Mouse (Mus musculus): ENCODE data around the gene Ms4a13. TPM values are rescaled to one million over a fixed set of nuclear protein-coding genes. Genes with fewer than 3 reads are reported as not detected.
A peak's percentile ranks its signal among the peaks of the same experiment; 100 is the strongest.
"Not testable (repeated sequence)": the region's sequence is repeated elsewhere in the genome, so short reads cannot be mapped to it uniquely, and the experiment has no call there.

Gene Ms4a13
- polyA plus RNA-seq, 1 experiment from 2014 or later = not detected

GRCm38 (mm10) chr19:11232348-11232747 is 35.8 kb upstream of the Ms4a13 start, which contains the start of gene Ms4a12:
Gene Ms4a12 (minus strand): TSS chr19:11232448.
- Histone ChIP-seq H3K27me3 (replicated peaks; ENCODE audit: control insufficient read depth, insufficient read depth, low read length) (no peaks in the 10 kb centered on the region), H3K4me3 (ENCODE audit: low read depth, low read length) (no peak within 1 kb of the TSS), H3K9ac (ENCODE audit: low read depth, low read length) (0 out of 2 replicates have a peak within 1 kb of the TSS, but pooled peaks have one; percentile 11), H3K9me3 (ENCODE audit: control insufficient read depth) (no peaks in the 10 kb centered on the region), H3K27ac (ENCODE audit: low read depth, low read length) (peak within 1 kb of the TSS; percentile 50), H3K4me2 (replicated peaks; ENCODE audit: low read depth) (peak within 1 kb of the TSS; percentile 46; the same call in 1 of the 2 replicates), H3K4me1 (replicated peaks; ENCODE audit: control insufficient read depth, insufficient read depth, low read length) (no peaks in the 10 kb centered on the region), H3K36me3 (ENCODE audit: control insufficient read depth, insufficient read depth) (no peaks in the 10 kb centered on the region)
- TF ChIP-seq CTCF (IDR thresholded peaks at IDR 0.05; ENCODE audit: low read depth) = no peak
- peak; percentile 56; the same call in 1 of the 2 replicates for ATAC-seq
- WGBS = 41% methylated on average over 5 of the region's 5 CpGs

DNA sequence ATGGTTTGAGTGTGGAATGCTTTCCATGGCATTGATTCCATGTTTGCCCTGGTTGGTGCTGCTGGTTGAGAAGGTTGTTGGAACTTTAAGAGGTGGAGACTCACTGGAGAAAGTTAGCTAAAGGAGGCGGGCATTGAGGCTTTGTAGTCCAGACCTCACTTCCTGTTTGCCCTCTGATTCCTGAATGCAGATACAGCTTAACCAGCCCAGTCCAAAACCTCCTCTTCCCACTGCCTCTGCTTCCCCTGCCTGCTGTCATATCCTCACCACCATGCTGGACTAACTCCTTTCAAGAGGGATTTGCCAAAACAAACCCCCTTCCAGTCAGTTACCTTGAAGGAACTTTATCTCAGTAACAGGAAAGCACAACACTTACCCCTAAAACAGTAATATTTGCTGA is 4.0 kb downstream of the Ms4a13 start:
- Histone ChIP-seq H3K9me3 (ENCODE audit: control insufficient read depth) (no peaks in the 10 kb centered on the region), H3K4me2 (replicated peaks; ENCODE audit: low read depth) (no peak overlapping the region), H3K27me3 (replicated peaks; ENCODE audit: control insufficient read depth, insufficient read depth, low read length) (no peaks in the 10 kb centered on the region), H3K9ac (ENCODE audit: low read depth, low read length) (no peak overlapping the region), H3K4me3 (ENCODE audit: low read depth, low read length) (no peak overlapping the region), H3K27ac (ENCODE audit: low read depth, low read length) (no peak overlapping the region), H3K4me1 (replicated peaks; ENCODE audit: control insufficient read depth, insufficient read depth, low read length) (no peaks in the 10 kb centered on the region), H3K36me3 (ENCODE audit: control insufficient read depth, insufficient read depth) (no peaks in the 10 kb centered on the region)
- no peak for TF ChIP-seq CTCF (IDR thresholded peaks at IDR 0.05; ENCODE audit: low read depth)
- no peak for ATAC-seq
- WGBS = 100% methylated on average over 1 of the region's 1 CpGs

DNA sequence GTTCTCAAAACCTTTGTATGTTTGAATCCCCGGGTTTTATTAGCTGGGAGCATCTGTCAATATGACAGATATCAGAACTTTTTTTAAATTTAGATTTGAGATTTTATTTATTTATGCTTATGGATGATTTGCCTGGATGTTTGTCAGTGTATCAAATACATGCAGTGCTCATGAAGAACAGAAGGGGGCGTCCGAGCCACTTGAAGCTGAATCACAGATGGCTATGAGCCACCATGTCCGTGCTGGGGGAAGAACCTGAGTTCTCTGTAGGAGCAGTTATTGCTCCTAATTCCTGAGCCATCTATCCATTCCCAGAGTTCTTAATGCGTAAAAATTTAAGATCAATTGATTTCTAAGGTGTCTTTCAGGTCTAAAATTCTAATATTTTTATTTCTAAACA is 12.4 kb downstream of the Ms4a13 start:
- Histone ChIP-seq H3K9me3 (ENCODE audit: control insufficient read depth) (no peaks in the 10 kb centered on the region), H3K4me1 (replicated peaks; ENCODE audit: control insufficient read depth, insufficient read depth, low read length) (no peaks in the 10 kb centered on the region), H3K4me2 (replicated peaks; ENCODE audit: low read depth) (no peak overlapping the region), H3K9ac (ENCODE audit: low read depth, low read length) (no peak overlapping the region), H3K4me3 (ENCODE audit: low read depth, low read length) (no peak overlapping the region), H3K27ac (ENCODE audit: low read depth, low read length) (no peak overlapping the region), H3K36me3 (ENCODE audit: control insufficient read depth, insufficient read depth) (no peaks in the 10 kb centered on the region), H3K27me3 (replicated peaks; ENCODE audit: control insufficient read depth, insufficient read depth, low read length) (no peaks in the 10 kb centered on the region)
- TF ChIP-seq CTCF (IDR thresholded peaks at IDR 0.05; ENCODE audit: low read depth) = peak; percentile 77
- 29% methylated on average over 5 of the region's 5 CpGs for WGBS
- no peak for ATAC-seq

- no peak for TF ChIP-seq CTCF (IDR thresholded peaks at IDR 0.05; ENCODE audit: low read depth)
- 80% methylated on average over 2 of the region's 2 CpGs for WGBS
- no peak overlapping the region for H3K4me3 ChIP-seq (ENCODE audit: low read depth, low read length)
- H3K4me1 ChIP-seq (replicated peaks; ENCODE audit: control insufficient read depth, insufficient read depth, low read length) = no peaks in the 10 kb centered on the region
- no peak overlapping the region for H3K4me2 ChIP-seq (replicated peaks; ENCODE audit: low read depth)
- no peaks in the 10 kb centered on the region for H3K27me3 ChIP-seq (replicated peaks; ENCODE audit: control insufficient read depth, insufficient read depth, low read length)
- no peaks in the 10 kb centered on the region for H3K9me3 ChIP-seq (ENCODE audit: control insufficient read depth)
- no peak for ATAC-seq
- no peaks in the 10 kb centered on the region for H3K36me3 ChIP-seq (ENCODE audit: control insufficient read depth, insufficient read depth)
- H3K27ac ChIP-seq (ENCODE audit: low read depth, low read length) = no peak overlapping the region
- H3K9ac ChIP-seq (ENCODE audit: low read depth, low read length) = no peak overlapping the region
Measured at GRCm38 (mm10) chr19:11177464-11177863, 19.1 kb downstream of the Ms4a13 start.

- H3K4me1 ChIP-seq (replicated peaks; ENCODE audit: control insufficient read depth, insufficient read depth, low read length) = no peaks in the 10 kb centered on the region
- H3K9me3 ChIP-seq (ENCODE audit: control insufficient read depth) = no peaks in the 10 kb centered on the region
- H3K27me3 ChIP-seq (replicated peaks; ENCODE audit: control insufficient read depth, insufficient read depth, low read length) = no peaks in the 10 kb centered on the region
- H3K4me2 ChIP-seq (replicated peaks; ENCODE audit: low read depth) = no peak within 1 kb of the TSS
- no peak for ATAC-seq
- WGBS = 44% methylated on average over 10 of the region's 10 CpGs
- no peaks in the 10 kb centered on the region for H3K36me3 ChIP-seq (ENCODE audit: control insufficient read depth, insufficient read depth)
- no peak within 1 kb of the TSS for H3K27ac ChIP-seq (ENCODE audit: low read depth, low read length)
- peak; percentile 71 for TF ChIP-seq CTCF (IDR thresholded peaks at IDR 0.05; ENCODE audit: low read depth)
- H3K4me3 ChIP-seq (ENCODE audit: low read depth, low read length) = no peak within 1 kb of the TSS
- no peak within 1 kb of the TSS for H3K9ac ChIP-seq (ENCODE audit: low read depth, low read length)
Measured at GRCm38 (mm10) chr19:11165172-11165571, 31.4 kb downstream of the Ms4a13 start, which contains the start of gene 1700025F22Rik. Gene 1700025F22Rik (minus strand): TSS chr19:11165320.

DNA sequence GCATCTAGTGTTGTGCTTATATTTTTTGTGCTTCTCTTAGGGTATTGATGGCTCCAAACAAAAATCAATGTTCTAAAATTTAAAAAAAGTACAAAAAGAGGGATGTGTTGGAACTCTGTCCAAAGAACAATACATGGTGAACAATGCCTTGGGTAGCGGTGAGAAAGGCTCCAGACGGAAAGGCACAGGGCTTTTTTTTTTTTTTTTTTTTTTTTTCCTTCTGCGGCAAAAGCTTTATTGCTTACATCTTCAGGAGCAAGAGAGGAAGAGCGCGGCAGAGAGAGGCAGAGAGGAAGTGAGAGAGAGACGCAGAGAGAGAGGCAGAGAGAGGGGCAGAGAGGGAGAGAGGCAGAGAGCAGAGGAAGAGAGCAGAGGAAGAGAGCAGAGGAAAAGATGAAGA is 38.6 kb downstream of the Ms4a13 start:
- H3K4me1 ChIP-seq (replicated peaks; ENCODE audit: control insufficient read depth, insufficient read depth, low read length); H3K9me3 ChIP-seq (ENCODE audit: control insufficient read depth); H3K4me3 ChIP-seq (ENCODE audit: low read depth, low read length); H3K27ac ChIP-seq (ENCODE audit: low read depth, low read length); H3K36me3 ChIP-seq (ENCODE audit: control insufficient read depth, insufficient read depth); H3K4me2 ChIP-seq (replicated peaks; ENCODE audit: low read depth); H3K27me3 ChIP-seq (replicated peaks; ENCODE audit: control insufficient read depth, insufficient read depth, low read length); H3K9ac ChIP-seq (ENCODE audit: low read depth, low read length); ATAC-seq: not testable (repeated sequence)
- 76% methylated on average over 6 of the region's 6 CpGs for WGBS

DNA sequence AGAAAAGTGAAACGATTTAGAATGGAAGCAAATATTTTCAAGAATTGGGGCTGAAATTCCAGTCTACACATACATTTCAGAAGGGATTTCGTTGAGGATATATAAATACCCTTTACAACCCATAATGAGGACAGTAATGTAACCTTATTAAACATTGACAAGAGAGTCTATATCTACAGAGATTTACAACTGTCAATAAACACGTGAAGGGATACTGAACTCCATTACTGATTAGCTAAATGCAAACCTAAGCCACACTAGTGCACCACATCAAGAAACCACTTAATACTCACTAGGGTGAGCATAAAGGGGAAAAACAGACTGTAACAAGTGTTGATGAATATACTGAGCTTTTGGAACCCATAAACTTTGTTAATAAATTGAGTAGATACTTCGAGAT is 61.2 kb downstream of the Ms4a13 start:
- no peaks in the 10 kb centered on the region for H3K9me3 ChIP-seq (ENCODE audit: control insufficient read depth)
- no peaks in the 10 kb centered on the region for H3K36me3 ChIP-seq (ENCODE audit: control insufficient read depth, insufficient read depth)
- H3K9ac ChIP-seq (ENCODE audit: low read depth, low read length) = no peak overlapping the region
- no peaks in the 10 kb centered on the region for H3K27me3 ChIP-seq (replicated peaks; ENCODE audit: control insufficient read depth, insufficient read depth, low read length)
- WGBS = 41% methylated on average over 4 of the region's 4 CpGs
- H3K27ac ChIP-seq (ENCODE audit: low read depth, low read length) = no peak overlapping the region
- H3K4me2 ChIP-seq (replicated peaks; ENCODE audit: low read depth) = no peak overlapping the region
- peak; percentile 71 for ATAC-seq
- TF ChIP-seq CTCF (IDR thresholded peaks at IDR 0.05; ENCODE audit: low read depth) = no peak
- H3K4me1 ChIP-seq (replicated peaks; ENCODE audit: control insufficient read depth, insufficient read depth, low read length) = 0 out of 2 replicates have a peak, but pooled peaks cover 7% of the 10 kb centered on the region
- no peak overlapping the region for H3K4me3 ChIP-seq (ENCODE audit: low read depth, low read length)
